Mouse (Mus musculus): Measurements from ENCODE around the gene Olfr1288.

Gene Olfr1288

DNA sequence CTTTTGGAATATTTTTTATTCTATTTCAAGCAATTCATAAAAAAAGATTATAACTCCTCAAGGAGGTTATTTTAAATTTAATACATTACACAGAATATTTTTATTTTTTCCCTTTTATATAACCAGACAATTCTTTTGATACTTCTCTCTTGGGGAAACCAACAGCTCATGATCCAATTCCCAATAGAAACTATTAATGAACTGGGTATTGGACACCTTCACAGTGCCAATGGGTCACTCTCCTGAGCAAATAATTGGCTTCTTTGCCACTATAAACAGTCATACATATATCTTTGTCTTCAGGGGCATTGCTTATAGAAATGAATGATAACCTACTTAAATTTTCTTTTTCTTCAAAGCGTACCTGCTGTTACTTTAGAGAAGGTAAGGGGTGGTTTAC lies at the start of gene Olfr1288:
TSS of gene Olfr1288 (plus strand) at position 301 of the 400 bp plus-strand sequence.
- DNase-seq (ENCODE audit: low read depth, low spot score): no peak

DNA sequence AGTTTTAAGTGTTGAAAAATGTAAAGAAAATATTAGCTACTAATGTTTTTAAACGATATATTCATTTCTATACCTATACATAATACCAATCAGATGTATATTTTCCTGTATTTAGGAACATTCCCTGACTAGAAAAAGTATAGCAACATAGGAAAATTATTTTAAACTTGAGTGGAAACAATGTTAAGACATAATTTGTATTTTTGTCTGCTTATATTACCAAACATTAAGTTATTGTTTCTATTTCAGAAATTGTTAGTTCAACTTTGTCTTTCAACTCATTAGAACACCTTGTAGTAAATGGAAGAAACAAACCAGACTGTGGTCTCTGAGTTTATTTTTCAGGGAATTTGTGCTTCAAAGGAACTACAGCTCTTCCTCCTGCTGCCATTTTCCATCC lies 25.1 kb upstream of the Olfr1288 start, which contains the start of gene Olfr1287:
TSS of gene Olfr1287 (plus strand) at position 301 of the 400 bp plus-strand sequence.
- no peak for DNase-seq (ENCODE audit: low read depth, low spot score)

DNA sequence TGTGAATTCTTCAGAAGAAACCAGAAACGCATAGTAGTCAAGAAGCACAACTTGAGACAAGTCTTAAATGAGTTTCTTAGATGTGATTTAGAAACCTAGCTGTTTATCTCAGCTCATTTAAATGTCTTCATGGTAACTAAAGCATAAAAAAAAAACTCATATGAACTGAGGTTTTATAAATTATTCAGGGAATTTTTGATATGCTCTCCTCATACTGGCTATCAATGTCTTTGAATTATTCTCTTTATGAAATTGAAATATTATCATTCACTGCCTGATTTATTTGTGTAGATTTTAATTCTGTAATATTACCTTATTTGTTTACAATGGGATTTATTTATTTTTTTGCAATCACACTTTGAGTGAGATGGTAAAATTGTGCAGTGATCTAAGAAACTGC lies 6.6 kb downstream of the Olfr1288 start, which contains the start of gene Olfr1289:
TSS of gene Olfr1289 (plus strand) at position 301 of the 400 bp plus-strand sequence.
- DNase-seq (ENCODE audit: low read depth, low spot score): no peak

GRCm38 (mm10) chr2:111493729-111494128 lies 19.8 kb downstream of the Olfr1288 start, which contains the start of gene Olfr1290:
Gene Olfr1290, minus strand, starts transcription at chr2:111493829.
- no peak for DNase-seq (ENCODE audit: low read depth, low spot score)

DNA sequence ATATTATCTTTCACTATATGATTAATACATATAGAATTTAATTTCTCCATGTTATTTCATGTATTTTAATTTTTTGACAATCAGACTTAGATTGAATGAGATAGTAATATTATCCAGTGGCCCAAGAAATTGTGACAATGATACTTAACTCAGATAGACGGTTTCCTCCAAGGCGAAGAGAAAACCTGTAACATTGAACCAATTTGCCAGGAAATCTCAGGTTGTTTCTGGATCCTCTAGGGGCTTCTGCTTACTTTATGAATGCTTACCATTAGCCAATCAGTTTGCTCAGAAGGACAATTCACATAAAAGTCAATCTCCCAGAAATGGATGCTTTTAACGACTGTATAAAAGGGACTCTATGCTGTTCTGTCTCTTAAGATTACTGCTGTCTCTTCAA lies 23.0 kb downstream of the Olfr1288 start, which contains the start of gene Olfr1291-ps1:
TSS of gene Olfr1291-ps1 (plus strand) at position 301 of the 400 bp plus-strand sequence.
- no peak for DNase-seq (ENCODE audit: low read depth, low spot score)

GRCm38 (mm10) chr2:111517451-111517850 lies 43.5 kb downstream of the Olfr1288 start:
- no peak for DNase-seq (ENCODE audit: low read depth, low spot score)

- no peak for DNase-seq (ENCODE audit: low read depth, low spot score)
Observed at GRCm38 (mm10) chr2:111524903-111525302, 51.0 kb downstream of the Olfr1288 start, which contains the start of gene Olfr1293-ps. Gene Olfr1293-ps, plus strand, starts transcription at chr2:111525203.
